Mouse (Mus musculus): ENCODE results near the gene Zkscan8. TPM values are rescaled to one million over a fixed set of nuclear protein-coding genes. Genes with fewer than 3 reads are reported as not detected.
"Not testable (repeated sequence)": the region's sequence is repeated elsewhere in the genome, so short reads cannot be mapped to it uniquely, and the experiment has no call there.

Zkscan8 gene
- total RNA-seq, 1 experiment = 9.2 TPM

DNA sequence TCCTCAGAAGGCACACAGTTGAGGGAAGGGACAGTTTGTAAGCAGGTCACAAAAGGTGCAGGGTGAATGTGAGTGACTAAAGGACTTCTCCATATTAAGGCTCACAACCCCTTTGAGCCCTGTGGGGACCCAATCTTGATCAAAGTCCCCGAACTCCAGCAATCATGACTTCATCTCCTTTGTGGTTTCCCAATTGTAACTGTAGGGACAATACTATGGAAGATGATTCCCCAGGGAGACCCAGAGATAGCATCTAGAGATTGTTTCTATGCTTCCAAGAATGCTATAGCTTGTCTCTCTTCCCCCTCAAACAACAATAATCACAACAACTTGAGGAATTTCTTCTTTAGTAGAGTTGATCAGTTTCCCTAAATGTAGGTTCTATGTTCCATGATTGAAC is 11.8 kb upstream of the Zkscan8 start, which contains the start of gene Olfr1366:
Gene Olfr1366 (minus strand): TSS at position 101 of the 400 bp plus-strand sequence.
- in situ Hi-C loops (cut with MboI; ENCODE audit: low sequenced_read_pairs in 2 of 2, unreplicated experiment in 2 of 2) = no loop called here
- Histone ChIP-seq H3K4me3 (ENCODE audit: insufficient read depth in 1 of 2, low read depth in 1 of 2, low read length in 2 of 2, poor library complexity in 1 of 2, severe bottlenecking in 1 of 2) (no peak within 1 kb of the TSS), H3K9ac (ENCODE audit: insufficient read depth, low read depth, low read length, poor library complexity, severe bottlenecking) (no peak within 1 kb of the TSS), H3K9me3 (ENCODE audit: control insufficient read depth, insufficient read depth, low read depth, low read length) (no peaks in the 10 kb centered on the region), H3K27ac (ENCODE audit: insufficient read depth, low read depth, low read length, poor library complexity, severe bottlenecking) (no peak within 1 kb of the TSS), H3K4me1 (ENCODE audit: control insufficient read depth in 2 of 2, insufficient read depth in 2 of 2, low read length in 2 of 2, poor library complexity in 1 of 2) (no peaks in the 10 kb centered on the region), H3K36me3 (ENCODE audit: control insufficient read depth, insufficient read depth, low read length, poor library complexity, severe bottlenecking) (no peaks in the 10 kb centered on the region)
- DNase-seq (ENCODE audit: low read depth, low spot score) = no peak
- TF ChIP-seq ZNF384 (IDR thresholded peaks at IDR 0.05; ENCODE audit: low read depth, low read length) (no peak), HCFC1 (IDR thresholded peaks at IDR 0.05; ENCODE audit: borderline replicate concordance, insufficient read depth, low read length) (no peak), MAFK (IDR thresholded peaks at IDR 0.05; ENCODE audit: insufficient read depth, low read depth, low read length) (no peak), CHD2 (IDR thresholded peaks at IDR 0.05; ENCODE audit: low read depth, low read length) (no peak), ZC3H11A (IDR thresholded peaks at IDR 0.05; ENCODE audit: borderline replicate concordance, low read depth, low read length) (no peak)

DNA sequence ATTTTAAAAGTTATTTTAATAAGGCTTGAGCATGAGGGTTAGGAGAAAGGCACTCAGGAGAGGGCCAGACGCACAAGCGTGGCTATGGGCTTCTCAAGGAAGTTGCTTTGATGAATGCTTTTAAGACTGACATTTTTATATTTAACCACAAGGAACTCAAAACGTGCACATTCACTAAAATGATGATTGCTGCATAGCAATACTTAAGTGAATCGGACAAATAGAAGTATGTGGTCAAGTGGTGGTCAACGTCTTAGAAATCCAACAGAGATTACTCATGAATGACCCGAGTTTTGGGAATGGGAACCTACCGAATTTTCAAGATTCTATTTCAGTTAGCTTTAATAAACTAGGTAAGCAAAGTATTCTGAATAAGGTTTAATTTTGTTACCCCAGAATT is 784 bp downstream of the Zkscan8 start:
- in situ Hi-C loops (cut with MboI; ENCODE audit: low sequenced_read_pairs in 2 of 2, unreplicated experiment in 2 of 2) = no loop called here
- Histone ChIP-seq H3K27ac (ENCODE audit: insufficient read depth, low read depth, low read length, poor library complexity, severe bottlenecking) (no peak overlapping the region), H3K4me1 (ENCODE audit: control insufficient read depth in 2 of 2, insufficient read depth in 2 of 2, low read length in 2 of 2, poor library complexity in 1 of 2) (0 out of 4 replicates have a peak, but pooled peaks cover 0 to 2% of the 10 kb centered on the region in 2 experiments), H3K9me3 (ENCODE audit: control insufficient read depth, insufficient read depth, low read depth, low read length) (no peaks in the 10 kb centered on the region), H3K4me3 (ENCODE audit: insufficient read depth in 1 of 2, low read depth in 1 of 2, low read length in 2 of 2, poor library complexity in 1 of 2, severe bottlenecking in 1 of 2) (peak overlapping the region; percentile 45 to 85), H3K36me3 (ENCODE audit: control insufficient read depth, insufficient read depth, low read length, poor library complexity, severe bottlenecking) (0 out of 2 replicates have a peak, but pooled peaks cover 5% of the 10 kb centered on the region), H3K9ac (ENCODE audit: insufficient read depth, low read depth, low read length, poor library complexity, severe bottlenecking) (peak overlapping the region; percentile 38; the same call in 1 of the 2 replicates)
- TF ChIP-seq CHD2 (IDR thresholded peaks at IDR 0.05; ENCODE audit: low read depth, low read length) (no peak), ZNF384 (IDR thresholded peaks at IDR 0.05; ENCODE audit: low read depth, low read length) (no peak), HCFC1 (IDR thresholded peaks at IDR 0.05; ENCODE audit: borderline replicate concordance, insufficient read depth, low read length) (no peak), ZC3H11A (IDR thresholded peaks at IDR 0.05; ENCODE audit: borderline replicate concordance, low read depth, low read length) (no peak), MAFK (IDR thresholded peaks at IDR 0.05; ENCODE audit: insufficient read depth, low read depth, low read length) (no peak)
- DNase-seq (ENCODE audit: low read depth, low spot score) = no peak

DNA sequence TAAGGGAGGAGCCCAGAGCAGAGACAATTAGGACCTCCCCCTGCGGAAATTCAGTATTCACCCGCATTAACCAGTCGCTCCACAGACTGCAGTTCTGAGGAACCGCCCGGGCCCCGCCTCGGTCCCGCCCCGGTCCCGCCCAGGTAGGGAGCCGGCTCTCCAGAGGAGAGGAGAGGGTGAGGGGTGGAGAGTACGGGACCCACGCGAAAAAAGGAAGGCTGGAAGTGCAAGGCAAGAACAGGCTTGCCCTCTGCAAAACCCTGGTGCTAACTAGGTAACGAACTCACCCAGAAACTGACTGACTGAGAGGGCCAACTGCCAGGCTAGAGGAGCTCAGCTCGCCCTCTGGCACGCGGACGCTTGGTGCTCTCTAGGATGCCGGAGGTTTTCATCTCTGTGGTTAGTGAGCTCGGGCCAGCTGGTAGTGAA is 24.7 kb downstream of the Zkscan8 start:
- Histone ChIP-seq H3K9ac (ENCODE audit: insufficient read depth, low read depth, low read length, poor library complexity, severe bottlenecking) (peak overlapping the region; percentile 97), H3K9me3 (ENCODE audit: control insufficient read depth, insufficient read depth, low read depth, low read length) (no peaks in the 10 kb centered on the region), H3K4me1 (ENCODE audit: control insufficient read depth in 2 of 2, insufficient read depth in 2 of 2, low read length in 2 of 2, poor library complexity in 1 of 2) (peaks cover 0 to 2% of the 10 kb centered on the region in 2 experiments; a peak in 1 of 4 replicates), H3K4me3 (ENCODE audit: insufficient read depth in 1 of 2, low read depth in 1 of 2, low read length in 2 of 2, poor library complexity in 1 of 2, severe bottlenecking in 1 of 2) (peak overlapping the region; percentile 77 to 92), H3K36me3 (ENCODE audit: control insufficient read depth, insufficient read depth, low read length, poor library complexity, severe bottlenecking) (no peaks in the 10 kb centered on the region), H3K27ac (ENCODE audit: insufficient read depth, low read depth, low read length, poor library complexity, severe bottlenecking) (no peak overlapping the region)
- peak; percentile 69 for TF ChIP-seq HCFC1 (IDR thresholded peaks at IDR 0.05; ENCODE audit: borderline replicate concordance, insufficient read depth, low read length)
- TF ChIP-seq ZNF384 (IDR thresholded peaks at IDR 0.05; ENCODE audit: low read depth, low read length) = no peak
- TF ChIP-seq CHD2 (IDR thresholded peaks at IDR 0.05; ENCODE audit: low read depth, low read length) = no peak
- DNase-seq (ENCODE audit: low read depth, low spot score) = peak; percentile 81
- in situ Hi-C loops (cut with MboI; ENCODE audit: low sequenced_read_pairs in 2 of 2, unreplicated experiment in 2 of 2) = no loop called here

DNA sequence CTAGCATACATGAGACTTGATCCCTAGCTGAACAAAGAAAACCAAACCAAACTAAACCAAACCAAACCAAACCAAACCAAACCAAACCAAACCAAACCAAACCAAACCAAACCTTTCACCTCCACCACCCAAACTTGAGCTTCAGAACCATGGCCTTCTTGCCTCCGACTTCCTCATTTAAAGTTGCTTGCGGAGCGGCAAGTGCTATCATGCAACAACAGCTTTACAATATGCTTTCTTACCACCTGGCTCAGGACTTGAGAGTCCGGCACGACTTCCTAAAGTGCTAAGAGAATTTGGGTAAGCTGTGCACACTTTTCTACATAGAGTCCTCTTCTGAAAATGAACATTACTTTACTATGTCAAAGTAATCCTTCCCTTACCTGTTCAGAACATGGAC is 28.6 kb downstream of the Zkscan8 start:
- no peaks in the 10 kb centered on the region for H3K36me3 ChIP-seq (ENCODE audit: control insufficient read depth, insufficient read depth, low read length, poor library complexity, severe bottlenecking)
- no peak overlapping the region for H3K9ac ChIP-seq (ENCODE audit: insufficient read depth, low read depth, low read length, poor library complexity, severe bottlenecking)
- no peak for DNase-seq (ENCODE audit: low read depth, low spot score)
- peaks cover 0 to 2% of the 10 kb centered on the region in 2 experiments; a peak in 1 of 4 replicates for H3K4me1 ChIP-seq (ENCODE audit: control insufficient read depth in 2 of 2, insufficient read depth in 2 of 2, low read length in 2 of 2, poor library complexity in 1 of 2)
- in situ Hi-C loops (cut with MboI; ENCODE audit: low sequenced_read_pairs in 2 of 2, unreplicated experiment in 2 of 2) = no loop called here
- H3K27ac ChIP-seq (ENCODE audit: insufficient read depth, low read depth, low read length, poor library complexity, severe bottlenecking) = no peak overlapping the region
- no peak for TF ChIP-seq ZNF384 (IDR thresholded peaks at IDR 0.05; ENCODE audit: low read depth, low read length)
- TF ChIP-seq CHD2 (IDR thresholded peaks at IDR 0.05; ENCODE audit: low read depth, low read length) = no peak
- no peak for TF ChIP-seq ZC3H11A (IDR thresholded peaks at IDR 0.05; ENCODE audit: borderline replicate concordance, low read depth, low read length)
- no peak for TF ChIP-seq MAFK (IDR thresholded peaks at IDR 0.05; ENCODE audit: insufficient read depth, low read depth, low read length)
- TF ChIP-seq HCFC1 (IDR thresholded peaks at IDR 0.05; ENCODE audit: borderline replicate concordance, insufficient read depth, low read length) = no peak
- no peaks in the 10 kb centered on the region for H3K9me3 ChIP-seq (ENCODE audit: control insufficient read depth, insufficient read depth, low read depth, low read length)
- H3K4me3 ChIP-seq (ENCODE audit: insufficient read depth in 1 of 2, low read depth in 1 of 2, low read length in 2 of 2, poor library complexity in 1 of 2, severe bottlenecking in 1 of 2) = no peak overlapping the region

DNA sequence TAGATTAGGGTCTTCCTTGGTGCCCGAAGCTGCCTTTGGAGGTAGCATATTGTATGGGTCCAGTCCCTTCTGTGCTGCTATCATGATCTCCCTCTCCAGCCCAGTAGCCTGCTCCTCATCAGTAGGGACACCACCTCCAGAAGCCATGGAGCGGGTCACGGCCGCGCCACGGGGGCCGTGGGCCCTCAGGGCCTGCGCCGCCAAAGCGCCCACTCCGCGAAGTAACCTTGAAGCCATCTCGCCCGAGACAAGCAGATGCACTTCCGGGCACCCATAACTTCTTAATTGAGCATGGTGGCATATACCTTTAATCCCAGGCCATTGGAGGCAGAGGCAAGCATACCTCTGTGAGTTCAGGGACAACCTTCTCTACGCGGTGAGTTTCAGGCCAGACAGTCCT is 29.7 kb downstream of the Zkscan8 start, which contains the start of gene Gm11273:
Gene Gm11273 (minus strand): TSS at position 237 of the 400 bp plus-strand sequence.
- in situ Hi-C loops (cut with MboI; ENCODE audit: low sequenced_read_pairs in 2 of 2, unreplicated experiment in 2 of 2); H3K4me1 ChIP-seq (ENCODE audit: control insufficient read depth in 2 of 2, insufficient read depth in 2 of 2, low read length in 2 of 2, poor library complexity in 1 of 2); DNase-seq (ENCODE audit: low read depth, low spot score); H3K4me3 ChIP-seq (ENCODE audit: insufficient read depth in 1 of 2, low read depth in 1 of 2, low read length in 2 of 2, poor library complexity in 1 of 2, severe bottlenecking in 1 of 2); H3K36me3 ChIP-seq (ENCODE audit: control insufficient read depth, insufficient read depth, low read length, poor library complexity, severe bottlenecking); H3K9me3 ChIP-seq (ENCODE audit: control insufficient read depth, insufficient read depth, low read depth, low read length); H3K27ac ChIP-seq (ENCODE audit: insufficient read depth, low read depth, low read length, poor library complexity, severe bottlenecking); H3K9ac ChIP-seq (ENCODE audit: insufficient read depth, low read depth, low read length, poor library complexity, severe bottlenecking): not testable (repeated sequence)

All from ES-E14 (cell line).